Mouse (Mus musculus) C2C12 (cell line): ENCODE results near the gene Gch1.

Experiments used
- CEBPB ChIP-seq: IDR thresholded peaks from one replicate; pipeline ENCODE4 v1.6.1; 2011; ENCODE audit warnings: low read depth, mild to moderate bottlenecking, control low read depth, moderate library complexity
- CTCF ChIP-seq: IDR thresholded peaks from one replicate; pipeline ENCODE4 v1.5.1; 2011; ENCODE audit not compliant: control insufficient read depth, insufficient read depth, insufficient read length
- FOSL1 ChIP-seq: IDR thresholded peaks from one replicate; pipeline ENCODE4 v1.8.0; 2011; ENCODE audit warnings: mild to moderate bottlenecking, low read length; ENCODE audit not compliant: poor library complexity, insufficient read depth, severe bottlenecking
- MAX ChIP-seq: IDR thresholded peaks from one replicate; pipeline ENCODE4 v1.6.1; 2011; ENCODE audit warnings: mild to moderate bottlenecking, control low read depth
- MYOD1 ChIP-seq: IDR thresholded peaks from one replicate; pipeline ENCODE4 v1.6.1; 2011; ENCODE audit warnings: low read depth; ENCODE audit not compliant: control insufficient read depth, insufficient read length
- USF1 ChIP-seq: IDR thresholded peaks from one replicate; pipeline ENCODE4 v1.6.1; 2011; ENCODE audit warnings: low read depth, mild to moderate bottlenecking, control low read depth, moderate library complexity

GRCm38 (mm10) chr14:47214367-47214766, 25.2 kb upstream of the Gch1 start:
- TF ChIP-seq CTCF (no peak), USF1 (no peak), MYOD1 (no peak), MAX (no peak), FOSL1 (no peak), CEBPB (no peak)
